Mouse (Mus musculus): ENCODE measurements around the gene Sorcs1.

Gene Sorcs1
- long read RNA-seq, experiment 1, partial matches to known transcripts, result 0 of 1 reads
- long read RNA-seq, experiment 1, other reads (novel, unspliced or antisense), result 1 of 1 reads
- long read RNA-seq, experiment 2, partial matches to known transcripts, result 0 of 1 reads
- long read RNA-seq, experiment 2, other reads (novel, unspliced or antisense), result 1 of 1 reads

DNA sequence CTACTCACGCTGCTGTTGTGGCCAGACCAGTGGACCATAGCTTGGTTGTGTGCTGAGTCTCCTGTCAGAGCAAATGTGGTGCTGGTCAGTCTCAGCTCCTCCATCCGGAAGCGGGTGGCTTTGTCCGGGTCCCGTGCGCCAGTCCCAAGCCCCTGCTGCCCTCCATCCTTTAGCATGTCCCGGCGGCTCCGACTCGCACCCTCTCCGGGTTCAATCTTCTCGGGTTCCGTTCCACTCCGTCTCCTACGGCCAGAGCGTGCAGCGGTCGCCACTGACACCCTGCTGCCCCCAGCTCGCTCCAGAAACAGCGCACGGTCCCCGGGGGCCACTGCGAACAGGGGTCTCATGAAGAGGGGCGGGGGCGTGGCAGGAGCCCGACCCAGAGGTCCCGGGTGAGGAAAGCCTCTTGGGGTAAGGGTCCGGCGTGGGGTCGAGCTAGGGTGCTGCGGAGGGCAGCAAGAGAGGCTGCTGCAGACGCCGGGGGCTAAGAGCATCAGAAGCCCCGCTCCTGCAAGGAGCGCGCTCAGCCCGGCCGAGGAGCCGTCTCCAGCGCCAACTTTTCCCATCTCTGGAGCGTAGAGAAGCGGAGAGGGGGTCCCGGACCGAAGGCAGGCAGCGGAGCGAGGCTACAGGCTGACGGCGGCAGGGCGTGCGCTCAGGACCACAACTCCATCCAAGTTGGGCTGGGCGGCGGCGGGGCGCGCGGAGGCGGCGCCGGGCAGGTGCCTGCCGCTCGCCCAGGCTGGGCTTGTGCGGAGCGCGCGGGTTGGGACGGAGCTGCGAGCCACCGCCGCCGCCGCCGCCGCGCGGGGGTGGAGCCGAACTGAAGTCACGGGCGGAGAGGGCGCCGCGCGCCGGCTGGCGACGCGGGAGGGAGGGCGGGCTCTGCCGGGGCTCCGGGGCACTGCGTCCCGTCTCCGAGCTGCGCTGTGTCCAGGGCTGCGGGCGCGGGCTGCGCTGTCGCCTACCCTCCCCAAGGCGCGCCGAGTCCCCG is at the start of gene Sorcs1:
Gene Sorcs1, minus strand, starts transcription at position 744 of the 994 bp plus-strand sequence.
- intact Hi-C loops (cut with DNase I), result no loop called here

DNA sequence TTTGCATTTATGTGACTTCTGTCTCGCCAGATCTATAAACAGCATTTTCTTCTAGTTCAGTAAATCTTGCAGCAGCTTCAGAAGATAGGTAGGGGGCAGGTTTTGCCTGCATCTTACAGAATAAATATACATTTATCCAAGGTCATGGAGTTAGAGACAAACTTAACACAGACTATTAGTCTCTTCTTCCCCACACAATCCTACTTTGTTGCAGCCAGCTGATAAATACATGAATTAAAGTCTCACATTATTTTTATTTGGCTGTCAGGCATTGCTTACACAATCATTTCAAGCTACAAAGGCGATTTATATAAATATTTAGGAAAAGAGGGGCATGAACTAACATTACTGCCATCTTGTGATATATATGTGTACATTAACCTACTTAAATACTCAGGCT is 4.8 kb upstream of the Sorcs1 start:
- intact Hi-C loops (cut with DNase I), result no loop called here

DNA sequence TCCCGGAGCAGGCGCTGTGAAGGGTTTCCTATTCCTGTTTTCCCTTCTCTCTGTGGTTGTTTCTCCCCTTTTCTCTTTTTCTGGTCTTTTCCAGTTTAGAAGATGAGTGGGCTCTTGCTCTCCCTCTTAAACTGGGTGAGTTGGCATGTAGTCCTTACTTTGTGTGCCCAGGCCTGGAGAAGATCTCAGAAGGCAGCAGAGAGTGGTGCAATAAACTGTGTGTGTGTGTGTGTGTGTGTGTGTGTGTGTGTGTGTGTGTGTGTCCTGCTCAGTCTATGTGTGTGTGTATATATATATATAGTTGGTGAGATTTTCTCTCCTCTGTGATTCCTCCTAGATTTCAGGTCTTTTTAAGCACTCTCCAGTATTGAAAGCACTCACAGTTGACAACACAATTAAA is 500 bp upstream of the Sorcs1 start:
- intact Hi-C loops (cut with DNase I), result no loop called here

DNA sequence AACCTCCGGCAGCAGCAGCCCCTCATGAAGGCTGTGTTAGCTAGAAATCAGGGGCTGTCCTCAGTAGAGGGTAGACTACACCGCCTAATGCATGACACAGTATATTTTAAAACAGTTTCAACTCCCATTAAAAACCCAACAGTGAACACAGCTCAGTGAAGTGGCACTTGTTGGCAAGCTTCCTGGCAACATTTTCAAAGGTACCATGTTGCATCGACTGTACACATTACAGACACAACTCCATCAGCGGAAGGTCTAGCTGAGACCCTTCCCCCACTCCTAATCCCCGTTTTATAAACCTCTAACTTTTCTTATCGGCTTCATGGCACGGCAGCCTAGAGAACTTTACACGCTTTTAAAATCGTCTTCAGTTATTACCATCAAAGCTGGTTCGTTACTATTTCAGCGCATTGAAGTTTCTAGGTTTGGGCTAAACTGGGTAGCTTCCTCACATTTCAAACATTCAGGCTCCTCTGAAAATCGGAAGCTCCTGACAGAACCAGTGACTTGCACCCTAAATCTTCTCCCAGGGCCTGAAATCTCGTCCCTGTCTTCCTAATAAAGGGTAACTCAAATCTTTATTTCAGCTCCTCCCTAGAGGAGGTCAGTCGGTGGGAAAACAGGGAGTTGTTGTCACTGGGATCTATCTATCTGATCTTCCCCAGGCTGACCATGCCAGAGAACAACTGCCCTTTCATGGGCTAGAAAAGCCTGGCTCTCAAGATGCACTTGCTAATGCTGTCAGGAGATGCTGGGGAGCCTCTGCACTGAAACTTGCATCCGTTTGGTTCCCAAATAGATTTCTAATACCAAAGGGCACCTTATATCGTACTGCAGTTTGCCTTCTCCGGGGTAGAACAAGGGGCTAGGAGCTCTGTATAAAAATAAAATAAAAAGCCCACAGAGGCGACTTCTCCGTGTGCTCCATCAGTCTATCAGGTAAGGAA is 1.6 kb downstream of the Sorcs1 start:
- intact Hi-C loops (cut with DNase I), result no loop called here

DNA sequence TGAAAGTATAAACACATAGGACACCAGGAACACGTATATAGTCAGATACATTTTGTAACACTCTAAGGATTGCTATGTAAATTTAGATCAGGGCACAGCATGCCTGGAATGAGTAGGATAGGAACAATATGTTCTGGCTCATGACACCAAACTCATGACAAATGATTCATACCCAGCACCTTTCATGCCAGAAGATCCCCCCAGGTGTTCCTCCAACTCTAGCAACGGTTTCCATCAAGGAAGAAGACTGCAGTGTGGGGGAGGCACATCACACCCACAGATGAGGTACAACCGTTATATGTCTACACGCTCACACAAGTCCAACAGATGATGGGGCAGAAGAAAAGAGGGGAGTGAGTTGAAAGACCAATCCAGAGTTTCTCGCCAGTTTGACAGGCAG is 3.5 kb downstream of the Sorcs1 start:
- intact Hi-C loops (cut with DNase I), result no loop called here

DNA sequence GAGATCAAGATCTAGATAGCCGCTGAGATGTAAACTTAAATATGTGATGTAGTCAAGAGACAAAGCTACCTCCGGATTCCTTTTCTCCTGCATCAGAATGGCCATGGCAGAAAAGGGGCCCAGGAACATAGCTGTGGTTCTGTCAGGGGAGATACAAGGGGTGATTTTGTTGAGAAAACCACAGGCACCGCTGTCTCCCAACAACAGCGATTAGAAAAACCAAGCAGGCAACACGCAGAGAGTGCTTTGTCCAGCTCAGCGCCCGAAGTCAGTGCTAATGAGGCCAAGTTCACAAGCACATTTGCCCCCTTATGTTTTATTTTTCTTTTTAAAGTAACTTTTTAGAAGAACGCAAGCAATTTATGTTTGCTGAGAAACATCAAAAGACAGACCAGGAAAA is 10.9 kb downstream of the Sorcs1 start:
- intact Hi-C loops (cut with DNase I), result no loop called here

DNA sequence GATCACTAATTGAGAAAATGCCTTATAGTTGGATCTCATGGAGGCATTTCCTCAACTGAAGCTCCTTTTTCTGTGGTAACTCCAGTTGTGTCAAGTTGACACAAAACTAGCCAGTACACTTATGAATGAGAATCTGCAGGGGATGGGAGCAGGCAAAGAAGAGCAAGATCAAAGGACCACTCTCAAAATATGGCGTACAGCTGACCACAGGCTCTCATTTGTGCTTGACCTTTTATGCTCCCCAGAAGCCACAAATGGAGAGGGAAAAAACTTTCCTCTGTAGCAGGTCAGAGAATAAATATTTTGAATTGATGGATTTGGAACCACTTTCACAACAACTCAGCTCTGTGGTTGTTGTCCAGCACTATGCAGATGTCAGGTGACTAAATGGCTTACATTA is 14.1 kb downstream of the Sorcs1 start:
- intact Hi-C loops (cut with DNase I), result no loop called here

DNA sequence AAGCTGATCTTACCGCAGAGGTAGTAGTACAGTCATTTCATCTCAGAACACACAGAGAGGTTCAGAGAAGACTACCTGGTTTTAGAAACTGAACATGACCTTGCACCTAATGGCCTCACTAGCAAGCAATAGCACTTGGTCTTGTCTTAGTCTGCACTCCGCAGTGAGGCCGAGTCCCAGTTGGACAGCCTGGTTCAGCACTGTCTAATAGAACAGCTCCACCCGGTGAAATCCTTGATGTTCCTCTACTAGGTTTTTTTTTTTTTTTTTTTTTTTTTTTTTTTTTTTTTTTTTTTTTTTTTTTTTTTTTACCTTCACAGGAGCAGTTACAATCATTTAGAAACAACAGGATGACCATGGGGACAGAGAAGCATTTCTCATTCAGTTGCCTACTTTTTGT is 19.3 kb downstream of the Sorcs1 start:
- intact Hi-C loops (cut with DNase I), result no loop called here

DNA sequence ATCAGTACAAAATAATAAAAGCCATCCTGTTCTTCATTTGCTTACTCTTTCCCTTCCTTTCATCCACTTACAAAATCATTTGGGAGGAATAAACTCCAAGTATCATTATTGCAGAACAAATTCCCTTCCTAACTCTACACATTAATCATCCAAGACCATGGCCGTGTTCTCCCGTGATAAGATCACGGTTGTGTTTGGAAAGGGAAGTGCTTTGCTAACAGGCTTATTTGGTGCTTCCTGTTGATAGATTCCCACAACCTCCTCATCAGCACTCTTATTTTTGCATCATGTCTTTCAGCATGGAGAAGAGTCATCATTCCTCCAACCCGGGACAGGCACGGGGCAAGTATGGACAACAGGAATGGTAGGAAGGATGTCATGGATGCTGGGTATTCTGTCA is 25.7 kb downstream of the Sorcs1 start:
- intact Hi-C loops (cut with DNase I), result no loop called here

DNA sequence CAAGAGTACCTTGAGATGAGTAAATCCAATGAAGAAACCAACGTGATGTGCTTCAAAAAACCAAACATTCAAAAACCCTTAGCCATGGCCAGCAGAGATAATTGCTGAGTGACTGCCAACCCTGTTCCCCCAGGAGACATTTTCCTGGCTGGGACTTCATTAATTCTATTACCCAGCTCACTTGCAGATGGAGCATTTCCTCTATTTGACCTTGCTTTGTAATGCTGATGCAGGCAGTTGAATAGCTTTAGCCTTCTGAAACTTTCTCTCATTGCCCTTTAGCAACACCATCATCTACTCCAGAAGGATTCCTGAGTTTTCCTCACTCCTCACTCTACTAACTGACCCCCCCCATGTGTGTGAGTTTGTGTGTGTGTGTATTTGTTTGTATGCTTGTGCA is 34.6 kb downstream of the Sorcs1 start:
- intact Hi-C loops (cut with DNase I), result no loop called here

DNA sequence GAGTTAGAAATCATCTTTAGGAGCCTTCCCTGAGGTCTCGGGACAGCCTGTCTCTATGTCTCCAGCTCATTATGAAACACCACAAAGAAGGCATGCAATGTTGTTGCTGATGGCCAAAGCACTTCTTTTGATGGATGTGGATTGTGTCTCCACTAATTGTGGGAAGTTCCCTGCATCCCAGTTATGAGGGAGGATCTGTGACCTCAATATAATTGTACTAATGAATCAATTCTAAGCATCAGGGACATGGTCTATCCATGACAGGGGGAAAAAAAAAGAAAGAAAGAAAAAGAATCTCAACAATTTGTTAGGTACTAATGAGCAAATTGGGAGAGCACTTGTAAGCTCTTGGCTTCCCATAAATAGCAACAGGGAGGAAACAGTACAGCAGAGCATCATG is 36.3 kb downstream of the Sorcs1 start:
- intact Hi-C loops (cut with DNase I), result no loop called here

DNA sequence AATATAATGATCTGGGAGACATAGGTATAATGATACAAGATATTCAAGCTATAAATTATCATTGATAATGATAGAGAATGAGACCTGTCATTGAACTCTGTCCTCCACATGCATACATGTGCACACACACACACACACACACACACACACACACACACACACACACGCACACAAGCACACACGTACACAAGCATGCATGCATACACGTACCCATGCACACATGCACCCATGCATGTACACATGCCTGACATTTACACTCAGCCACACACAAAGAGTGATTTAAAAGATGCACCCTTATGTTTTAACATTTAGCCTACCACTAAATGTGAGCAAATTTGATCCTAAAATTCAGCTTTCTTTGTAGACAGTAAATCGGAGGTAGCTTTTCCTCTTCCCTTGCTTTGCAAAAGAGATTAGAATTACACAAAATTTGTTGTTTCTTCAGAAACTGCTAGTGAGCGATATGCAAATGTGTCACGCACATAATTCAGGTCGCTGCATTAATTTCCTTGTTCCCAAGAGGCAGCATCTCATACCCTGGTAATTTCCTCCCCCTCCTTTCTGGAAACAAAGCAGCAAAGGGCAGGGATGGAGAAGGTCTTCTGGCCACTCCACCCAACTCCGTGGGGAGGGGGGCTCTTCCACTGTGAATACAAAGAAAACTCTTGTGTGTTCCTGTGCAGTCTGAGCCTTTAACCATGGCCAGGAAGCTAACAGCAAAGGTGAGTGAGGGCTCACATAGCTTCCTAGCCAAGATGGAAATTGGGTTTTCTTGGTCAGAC is 38.0 kb downstream of the Sorcs1 start:
- intact Hi-C loops (cut with DNase I), result no loop called here

DNA sequence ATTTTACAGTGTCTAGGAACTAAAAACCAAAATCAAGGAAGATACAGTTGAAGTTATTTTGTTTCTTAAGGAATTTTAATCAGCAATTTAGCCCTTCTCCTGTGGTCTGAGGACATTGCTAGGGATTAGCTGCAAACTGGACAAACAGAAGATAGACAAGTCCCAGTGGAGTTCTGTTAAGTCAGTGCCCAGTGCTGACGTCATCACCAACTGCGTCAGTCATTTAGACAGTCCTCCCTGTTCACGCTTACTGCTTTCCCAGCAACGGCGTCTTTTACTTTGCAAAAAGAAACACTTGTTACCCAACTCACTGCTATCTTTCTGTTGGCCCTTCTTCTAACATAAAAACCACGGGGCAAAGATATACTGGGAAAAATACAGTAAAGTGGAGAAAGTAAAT is 40.3 kb downstream of the Sorcs1 start:
- intact Hi-C loops (cut with DNase I), result no loop called here

DNA sequence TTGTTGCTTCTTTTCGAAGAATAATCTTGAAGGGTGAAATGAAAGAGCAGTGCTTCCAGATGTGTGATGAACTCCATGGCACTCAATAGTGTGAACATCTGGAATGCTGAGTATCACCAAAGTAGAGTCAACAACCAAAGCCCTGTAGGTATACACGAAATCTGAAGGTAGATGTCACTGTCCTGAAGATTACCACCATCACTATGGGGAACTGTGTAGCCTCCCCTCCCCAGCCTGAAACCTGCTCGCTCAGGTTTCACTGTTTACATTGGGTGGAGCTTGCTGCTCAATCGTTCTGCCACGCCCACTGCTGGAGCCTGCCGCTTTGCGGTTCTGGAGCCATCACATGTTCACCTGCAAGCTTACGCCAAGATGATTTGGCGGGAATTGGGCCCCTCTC is 64.4 kb downstream of the Sorcs1 start:
- intact Hi-C loops (cut with DNase I), result no loop called here

DNA sequence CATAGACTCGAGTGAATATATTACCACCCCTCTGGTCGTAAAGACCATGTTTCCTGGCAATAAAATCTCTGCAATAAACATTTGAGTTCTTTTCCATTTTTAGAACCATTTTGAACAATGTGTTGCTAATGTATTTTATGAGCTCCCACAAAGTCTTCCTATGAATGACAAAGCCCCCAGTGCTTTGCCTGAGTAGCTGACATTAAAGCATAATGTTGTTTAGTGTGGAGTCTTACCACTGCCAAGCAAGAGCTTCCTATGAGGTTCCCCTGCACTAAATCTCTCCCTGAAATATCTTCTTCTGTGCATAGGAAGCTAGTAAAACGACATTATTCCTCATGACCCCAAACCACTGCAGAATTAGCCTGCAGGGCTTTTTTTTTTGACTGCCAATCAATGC is 66.8 kb downstream of the Sorcs1 start:
- intact Hi-C loops (cut with DNase I), result no loop called here

DNA sequence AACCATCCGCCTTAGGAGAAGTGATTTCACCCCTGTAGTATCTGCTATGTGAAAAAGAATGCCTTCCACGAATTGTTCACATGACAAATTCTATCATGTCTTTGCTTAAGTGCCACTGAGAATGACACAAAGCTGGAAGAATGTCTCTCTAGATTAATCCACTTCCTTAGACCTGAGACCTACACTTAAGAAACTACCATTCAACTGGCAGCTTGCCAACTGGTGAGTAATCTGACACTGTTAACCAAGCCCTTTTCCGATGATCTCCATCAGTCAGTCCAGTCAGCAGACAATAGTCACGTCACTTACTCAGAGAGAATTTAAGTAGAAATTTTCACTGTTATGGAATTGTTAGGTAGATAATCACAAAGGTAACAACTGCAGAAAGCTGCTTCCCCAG is 74.6 kb downstream of the Sorcs1 start:
- intact Hi-C loops (cut with DNase I), result no loop called here

DNA sequence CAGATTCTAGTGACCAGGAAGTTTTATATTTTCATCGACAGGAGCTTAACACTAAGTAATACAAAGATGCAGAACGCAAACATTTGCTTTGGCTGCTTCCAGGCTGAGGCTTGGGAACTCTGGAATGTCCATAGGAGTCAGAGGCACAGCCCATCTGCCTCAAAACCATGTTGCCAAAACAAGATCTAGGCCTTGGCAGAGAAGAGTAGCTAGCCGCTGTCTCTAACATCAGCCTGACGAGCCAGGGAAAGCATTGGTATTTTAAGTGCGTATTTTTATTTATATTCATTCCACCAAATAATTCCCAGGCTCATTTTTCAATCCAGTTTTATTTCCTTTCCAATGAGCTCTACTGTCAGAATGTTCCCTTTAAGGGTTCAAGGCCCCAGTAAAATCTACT is 75.1 kb downstream of the Sorcs1 start:
- intact Hi-C loops (cut with DNase I), result no loop called here

DNA sequence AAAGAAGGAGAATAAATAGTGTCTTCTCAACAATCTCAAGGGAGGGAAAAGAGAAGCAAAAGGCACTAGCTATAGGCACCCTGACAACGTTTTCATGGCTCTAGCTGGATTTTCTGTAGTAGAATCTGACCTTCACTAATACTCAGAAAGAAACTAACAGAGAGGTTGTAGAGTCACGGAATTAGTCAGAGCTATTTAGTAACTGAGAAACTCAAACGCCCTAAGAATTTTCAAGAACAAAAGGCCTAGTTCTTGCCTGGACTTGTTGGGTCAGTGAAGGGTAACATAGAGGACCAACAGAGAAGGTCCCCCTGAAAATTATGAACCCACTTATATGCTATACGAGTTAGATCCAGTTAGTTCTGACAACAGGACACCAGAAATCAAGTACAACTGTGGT is 81.1 kb downstream of the Sorcs1 start:
- intact Hi-C loops (cut with DNase I), result no loop called here

DNA sequence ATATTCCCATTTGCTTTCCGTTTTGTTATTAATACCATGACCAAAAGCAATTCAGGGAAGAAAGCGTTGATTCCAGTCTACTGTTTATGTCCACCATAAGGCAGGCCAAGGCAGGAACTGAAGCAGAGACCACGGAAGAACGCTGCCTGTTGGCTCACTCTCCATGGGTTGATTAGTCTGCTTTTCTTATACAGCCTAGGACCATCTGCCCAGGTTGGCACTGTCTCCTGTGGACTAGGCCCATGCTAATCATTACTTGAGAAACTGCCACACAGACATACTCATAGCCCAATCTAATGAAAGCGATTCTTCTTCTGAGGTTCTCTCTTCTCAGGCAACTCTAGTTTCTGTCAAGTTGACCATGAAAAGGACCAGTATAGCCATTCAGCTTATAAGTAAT is 92.3 kb downstream of the Sorcs1 start:
- intact Hi-C loops (cut with DNase I), result no loop called here

DNA sequence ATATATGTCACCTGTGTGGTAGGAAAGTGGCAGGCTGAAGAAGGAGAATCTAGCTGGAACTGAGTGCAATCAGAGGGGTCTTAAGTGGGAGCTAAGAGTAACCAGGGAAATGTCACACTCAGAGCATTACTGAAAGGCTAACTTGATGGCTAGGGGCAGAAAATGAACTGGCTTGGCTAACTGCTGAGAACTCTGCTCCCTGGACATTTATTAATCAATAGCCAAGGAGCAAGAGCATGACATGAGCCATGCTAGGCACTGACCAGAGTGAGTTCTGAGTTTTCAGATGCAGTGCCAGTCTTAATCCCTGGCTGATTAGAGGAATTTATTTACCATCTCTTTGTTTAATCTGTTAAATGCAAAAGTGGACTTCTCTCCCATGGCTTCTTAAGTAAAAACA is 95.5 kb downstream of the Sorcs1 start:
- intact Hi-C loops (cut with DNase I), result no loop called here

DNA sequence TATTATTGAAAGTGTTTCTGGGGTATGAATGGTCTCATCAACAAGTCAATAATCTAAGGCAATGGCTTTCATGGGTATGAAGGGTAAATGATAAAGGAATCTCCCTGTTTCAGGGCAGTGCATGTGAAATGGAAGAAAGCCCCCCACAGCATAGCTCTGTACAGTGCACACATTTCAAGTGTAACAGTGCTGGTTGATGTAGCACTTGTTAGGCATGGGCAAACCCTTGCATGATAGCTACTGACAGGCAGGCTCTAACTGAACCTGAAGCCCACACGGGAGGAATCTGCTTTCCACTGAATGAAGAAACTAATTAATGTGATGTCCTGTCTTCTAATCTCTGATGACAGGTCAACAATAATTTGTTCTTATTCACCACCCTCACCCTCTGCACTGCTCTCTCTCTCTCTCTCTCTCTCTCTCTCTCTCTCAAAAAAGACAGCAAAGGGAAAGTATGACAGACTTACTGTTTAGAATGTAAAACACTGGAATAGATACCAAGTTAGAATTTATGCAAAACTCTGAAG is 108.7 kb downstream of the Sorcs1 start:
- intact Hi-C loops (cut with DNase I), result no loop called here
